Mouse (Mus musculus) embryonic facial prominence, embryonic 12.5 days (tissue): Measurements from ENCODE around the gene Dnajc1. TPM values are rescaled to one million over a fixed set of nuclear protein-coding genes. Genes with fewer than 3 reads are reported as not detected.

Experiments used
- ATAC-seq: fragments of 200-750 bp; cut with Nextera tagmentation; 2 replicates; pipeline ENCODE4 v1.8.0; 2017; ENCODE audit not compliant: insufficient number of reproducible peaks, insufficient read depth, low FRiP score, low TSS enrichment
- H3K27ac ChIP-seq: fragments of 300-500 bp; sonication (generic); 2 replicates; pipeline ENCODE4 v1.5.1; 2016; ENCODE audit warnings: mild to moderate bottlenecking
- H3K27me3 ChIP-seq: fragments of 300-500 bp; sonication (generic); 2 replicates; pipeline ENCODE4 v1.6.1; 2016; ENCODE audit warnings: mild to moderate bottlenecking, moderate library complexity
- H3K36me3 ChIP-seq: fragments of 300-500 bp; sonication (generic); 2 replicates; pipeline ENCODE4 v1.6.1; 2016; ENCODE audit warnings: mild to moderate bottlenecking
- H3K4me1 ChIP-seq: fragments of 300-500 bp; sonication (generic); 2 replicates; pipeline ENCODE4 v1.6.1; 2016
- H3K4me2 ChIP-seq: fragments of 300-500 bp; sonication (generic); replicated peaks from 2 replicates; pipeline ENCODE4 v1.6.1; 2016; ENCODE audit warnings: mild to moderate bottlenecking, moderate library complexity
- H3K4me3 ChIP-seq: fragments of 300-500 bp; sonication (generic); 2 replicates; pipeline ENCODE4 v1.5.1; 2016; ENCODE audit warnings: mild to moderate bottlenecking
- H3K9ac ChIP-seq: fragments of 300-500 bp; sonication (generic); 2 replicates; pipeline ENCODE4 v1.6.1; 2016; ENCODE audit warnings: mild to moderate bottlenecking, moderate library complexity
- H3K9me3 ChIP-seq: fragments of 300-500 bp; sonication (generic); 2 replicates; pipeline ENCODE4 v1.6.1; 2016; ENCODE audit warnings: mild to moderate bottlenecking, moderate library complexity
- WGBS: fragments of 180-500 bp; shearing (Covaris S2); methylation state at CpG from one replicate; pipeline ENCODE4 v1.1.7; 2016; 5-methylcytosine and 5-hydroxymethylcytosine counted together
- polyA plus RNA-seq: library from polyadenylated mRNA; unstranded; fragments of >200 nt; fragmentation: Nextera tagmentation; extraction: Ambion mirVana; gene quantifications from 2 replicates; pipeline ENCODE4 v1.2.1, GENCODE M21; 2016

Dnajc1 gene
- polyA plus RNA-seq, 1 experiment from 2014 or later: 39.1 TPM

GRCm38 (mm10) chr2:18364402-18364801 is 28.2 kb downstream of the Dnajc1 start:
- Histone ChIP-seq H3K4me1 (no peaks in the 10 kb centered on the region), H3K36me3 (no peaks in the 10 kb centered on the region), H3K27me3 (no peaks in the 10 kb centered on the region), H3K9ac (no peak overlapping the region), H3K27ac (no peak overlapping the region), H3K4me3 (no peak overlapping the region), H3K9me3 (no peaks in the 10 kb centered on the region), H3K4me2 (no peak overlapping the region)
- ATAC-seq: no peak
- WGBS: 65% methylated on average over 1 of the region's 1 CpGs

GRCm38 (mm10) chr2:18355293-18355692 is 37.3 kb downstream of the Dnajc1 start:
- no peaks in the 10 kb centered on the region for H3K9me3 ChIP-seq
- H3K9ac ChIP-seq: no peak overlapping the region
- no peaks in the 10 kb centered on the region for H3K27me3 ChIP-seq
- H3K27ac ChIP-seq: no peak overlapping the region
- no peaks in the 10 kb centered on the region for H3K36me3 ChIP-seq
- H3K4me3 ChIP-seq: no peak overlapping the region
- ATAC-seq: no peak
- no peaks in the 10 kb centered on the region for H3K4me1 ChIP-seq
- H3K4me2 ChIP-seq: no peak overlapping the region

- no peak overlapping the region for H3K4me3 ChIP-seq
- no peaks in the 10 kb centered on the region for H3K9me3 ChIP-seq
- 83% methylated on average over 2 of the region's 2 CpGs for WGBS
- H3K4me2 ChIP-seq: no peak overlapping the region
- H3K9ac ChIP-seq: no peak overlapping the region
- no peak overlapping the region for H3K27ac ChIP-seq
- no peak for ATAC-seq
- H3K27me3 ChIP-seq: no peaks in the 10 kb centered on the region
- no peaks in the 10 kb centered on the region for H3K4me1 ChIP-seq
- H3K36me3 ChIP-seq: no peaks in the 10 kb centered on the region
Observed at GRCm38 (mm10) chr2:18352620-18353019, 40.0 kb downstream of the Dnajc1 start.

GRCm38 (mm10) chr2:18343464-18343863 is 49.2 kb downstream of the Dnajc1 start:
- Histone ChIP-seq H3K4me3 (no peak overlapping the region), H3K4me1 (no peaks in the 10 kb centered on the region), H3K4me2 (no peak overlapping the region), H3K36me3 (no peaks in the 10 kb centered on the region), H3K9me3 (no peaks in the 10 kb centered on the region), H3K9ac (no peak overlapping the region), H3K27ac (no peak overlapping the region), H3K27me3 (no peaks in the 10 kb centered on the region)
- ATAC-seq: no peak
- WGBS: 58% methylated on average over 2 of the region's 2 CpGs

DNA sequence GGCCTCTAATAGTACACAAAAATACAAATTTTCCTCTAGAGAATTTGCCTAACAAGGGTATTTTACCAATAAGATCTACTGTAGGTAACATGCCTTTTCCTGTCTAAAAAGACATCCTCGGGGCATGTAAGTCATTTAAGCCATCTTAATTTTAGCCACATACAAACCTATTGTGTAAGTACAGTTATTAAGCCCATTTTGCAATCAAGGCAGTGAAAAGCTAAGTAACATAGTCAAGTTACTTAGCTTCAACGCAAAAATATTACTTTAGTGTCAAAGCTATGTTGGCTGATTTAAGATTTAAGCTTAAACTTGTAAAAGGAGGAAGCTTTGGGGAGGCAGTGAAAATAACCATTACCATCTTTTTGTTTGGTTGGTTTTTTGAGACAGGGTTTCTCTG is 74.0 kb downstream of the Dnajc1 start:
- no peaks in the 10 kb centered on the region for H3K27me3 ChIP-seq
- H3K27ac ChIP-seq: no peak overlapping the region
- no peaks in the 10 kb centered on the region; the same call in 1 of the 2 replicates for H3K4me1 ChIP-seq
- no peaks in the 10 kb centered on the region; the same call in 1 of the 2 replicates for H3K9me3 ChIP-seq
- no peak overlapping the region for H3K9ac ChIP-seq
- no peaks in the 10 kb centered on the region for H3K36me3 ChIP-seq
- WGBS: 62% methylated on average over 2 of the region's 2 CpGs
- ATAC-seq: no peak
- no peak overlapping the region for H3K4me2 ChIP-seq
- no peak overlapping the region for H3K4me3 ChIP-seq

GRCm38 (mm10) chr2:18317503-18318281 is 74.9 kb downstream of the Dnajc1 start:
- Histone ChIP-seq H3K4me2 (no peak overlapping the region), H3K9ac (no peak overlapping the region), H3K27me3 (no peaks in the 10 kb centered on the region), H3K4me1 (no peaks in the 10 kb centered on the region; the same call in 1 of the 2 replicates), H3K36me3 (no peaks in the 10 kb centered on the region), H3K27ac (no peak overlapping the region), H3K4me3 (no peak overlapping the region), H3K9me3 (no peaks in the 10 kb centered on the region; the same call in 1 of the 2 replicates)
- WGBS: 26% methylated on average over 7 of the region's 7 CpGs
- ATAC-seq: no peak

DNA sequence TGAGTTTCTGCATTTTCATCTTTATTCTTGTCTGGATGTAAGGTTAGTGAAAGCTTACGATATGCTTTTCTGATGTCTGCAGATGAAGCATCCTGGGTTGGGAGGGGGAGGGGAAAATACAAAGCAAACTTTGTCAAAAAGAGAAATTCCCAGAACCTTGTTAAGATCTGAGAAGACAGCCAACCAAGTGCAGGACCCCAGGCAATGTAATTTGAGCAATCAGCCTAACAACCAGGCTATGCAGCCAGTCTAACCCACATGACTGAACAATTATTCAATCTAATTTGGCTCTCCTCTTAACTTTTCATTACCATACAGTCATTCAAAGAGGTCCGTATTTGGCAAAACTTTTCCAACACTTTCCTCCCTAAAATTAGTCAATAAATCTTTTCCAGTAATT is 75.7 kb downstream of the Dnajc1 start:
- WGBS: 7% methylated on average over 2 of the region's 2 CpGs
- H3K4me3 ChIP-seq: no peak overlapping the region
- peak; percentile 79; the same call in 1 of the 2 replicates for ATAC-seq
- H3K9me3 ChIP-seq: no peaks in the 10 kb centered on the region; the same call in 1 of the 2 replicates
- H3K27me3 ChIP-seq: no peaks in the 10 kb centered on the region
- no peaks in the 10 kb centered on the region for H3K36me3 ChIP-seq
- H3K9ac ChIP-seq: no peak overlapping the region
- no peak overlapping the region for H3K4me2 ChIP-seq
- H3K4me1 ChIP-seq: no peaks in the 10 kb centered on the region; the same call in 1 of the 2 replicates
- H3K27ac ChIP-seq: no peak overlapping the region

GRCm38 (mm10) chr2:18310261-18311104 is 82.1 kb downstream of the Dnajc1 start:
- Histone ChIP-seq H3K27me3 (no peaks in the 10 kb centered on the region), H3K36me3 (no peaks in the 10 kb centered on the region), H3K4me1 (no peaks in the 10 kb centered on the region; the same call in 1 of the 2 replicates), H3K9me3 (no peaks in the 10 kb centered on the region), H3K9ac (no peak overlapping the region), H3K4me3 (no peak overlapping the region), H3K27ac (no peak overlapping the region), H3K4me2 (no peak overlapping the region)
- ATAC-seq: no peak
- 78% methylated on average over 4 of the region's 4 CpGs for WGBS

GRCm38 (mm10) chr2:18307440-18308305 is 85.0 kb downstream of the Dnajc1 start:
- Histone ChIP-seq H3K4me1 (no peaks in the 10 kb centered on the region), H3K27me3 (no peaks in the 10 kb centered on the region), H3K9me3 (no peaks in the 10 kb centered on the region), H3K4me2 (no peak overlapping the region), H3K9ac (no peak overlapping the region), H3K36me3 (no peaks in the 10 kb centered on the region), H3K27ac (no peak overlapping the region), H3K4me3 (no peak overlapping the region)
- 85% methylated on average over 7 of the region's 7 CpGs for WGBS
- ATAC-seq: no peak

- 80% methylated on average over 3 of the region's 3 CpGs for WGBS
- Histone ChIP-seq H3K4me2 (no peak overlapping the region), H3K27me3 (no peaks in the 10 kb centered on the region), H3K9ac (no peak overlapping the region), H3K4me3 (no peak overlapping the region), H3K4me1 (no peaks in the 10 kb centered on the region), H3K36me3 (0 out of 2 replicates have a peak, but pooled peaks cover 4% of the 10 kb centered on the region), H3K27ac (no peak overlapping the region), H3K9me3 (no peaks in the 10 kb centered on the region)
- no peak for ATAC-seq
Observed at GRCm38 (mm10) chr2:18300949-18301348, 91.7 kb downstream of the Dnajc1 start.

GRCm38 (mm10) chr2:18285175-18285574 is 107.5 kb downstream of the Dnajc1 start:
- H3K9ac ChIP-seq: no peak overlapping the region
- no peak overlapping the region for H3K27ac ChIP-seq
- no peak for ATAC-seq
- H3K4me3 ChIP-seq: no peak overlapping the region
- WGBS: 93% methylated on average over 6 of the region's 6 CpGs
- no peaks in the 10 kb centered on the region for H3K27me3 ChIP-seq
- peaks cover 7% of the 10 kb centered on the region; the same call in 1 of the 2 replicates for H3K36me3 ChIP-seq
- no peaks in the 10 kb centered on the region for H3K4me1 ChIP-seq
- no peak overlapping the region for H3K4me2 ChIP-seq
- H3K9me3 ChIP-seq: 0 out of 2 replicates have a peak, but pooled peaks cover 3% of the 10 kb centered on the region
